Mouse (Mus musculus): Measurements from ENCODE around the gene Ttf1. TPM values are rescaled to one million over a fixed set of nuclear protein-coding genes. Genes with fewer than 3 reads are reported as not detected.

Gene Ttf1
- total and polyA plus RNA-seq, 2 experiments from 2014 or later, result 1.6 to 3.3 TPM

- ATAC-seq (ENCODE audit: insufficient read depth, low read depth), result no peak
- 66% methylated on average over 8 of the region's 8 CpGs for WGBS
- H3K4me2 ChIP-seq (ENCODE audit: low read depth, low read length), result no peak overlapping the region
Observed at GRCm38 (mm10) chr2:29035698-29036097, 24.4 kb upstream of the Ttf1 start.

GRCm38 (mm10) chr2:29039741-29040140 lies 20.3 kb upstream of the Ttf1 start:
- Histone ChIP-seq H3K9me3 (replicated peaks; ENCODE audit: control insufficient read depth, low read length) (no peaks in the 10 kb centered on the region), H3K27me3 (ENCODE audit: control insufficient read depth, insufficient read depth, low read length) (peaks cover 44% of the 10 kb centered on the region), H3K4me3 (ENCODE audit: low read depth, low read length) (no peak overlapping the region), H3K4me2 (ENCODE audit: low read depth, low read length) (no peak overlapping the region), H3K36me3 (replicated peaks; ENCODE audit: control insufficient read depth, insufficient read depth, low read length) (no peaks in the 10 kb centered on the region), H3K9ac (replicated peaks; ENCODE audit: low read depth, low read length) (no peak overlapping the region), H3K4me1 (ENCODE audit: control insufficient read depth, insufficient read depth) (no peaks in the 10 kb centered on the region), H3K27ac (ENCODE audit: low read depth) (no peak overlapping the region)
- TF ChIP-seq CTCF (IDR thresholded peaks at IDR 0.05; ENCODE audit: low read depth) (no peak), EP300 (IDR thresholded peaks at IDR 0.05; ENCODE audit: low read depth) (no peak)
- DNase-seq (ENCODE audit: low spot score), result no peak
- no peak for ATAC-seq (ENCODE audit: insufficient read depth, low read depth)
- WGBS, result 41% methylated on average over 5 of the region's 5 CpGs

More at GRCm38 (mm10) chr2:29035698-29036097, 24.4 kb upstream of the Ttf1 start:
- no peaks in the 10 kb centered on the region for H3K9me3 ChIP-seq (replicated peaks; ENCODE audit: control insufficient read depth, low read length)
- DNase-seq (ENCODE audit: low spot score), result no peak
- H3K27me3 ChIP-seq (ENCODE audit: control insufficient read depth, insufficient read depth, low read length), result peaks cover 32% of the 10 kb centered on the region
- H3K4me1 ChIP-seq (ENCODE audit: control insufficient read depth, insufficient read depth), result no peaks in the 10 kb centered on the region
- no peak overlapping the region for H3K4me3 ChIP-seq (ENCODE audit: low read depth, low read length)
- no peak overlapping the region for H3K9ac ChIP-seq (replicated peaks; ENCODE audit: low read depth, low read length)
- no peak overlapping the region for H3K27ac ChIP-seq (ENCODE audit: low read depth)
- H3K36me3 ChIP-seq (replicated peaks; ENCODE audit: control insufficient read depth, insufficient read depth, low read length), result no peaks in the 10 kb centered on the region
- TF ChIP-seq EP300 (IDR thresholded peaks at IDR 0.05; ENCODE audit: low read depth), result no peak
- TF ChIP-seq CTCF (IDR thresholded peaks at IDR 0.05; ENCODE audit: low read depth), result no peak

DNA sequence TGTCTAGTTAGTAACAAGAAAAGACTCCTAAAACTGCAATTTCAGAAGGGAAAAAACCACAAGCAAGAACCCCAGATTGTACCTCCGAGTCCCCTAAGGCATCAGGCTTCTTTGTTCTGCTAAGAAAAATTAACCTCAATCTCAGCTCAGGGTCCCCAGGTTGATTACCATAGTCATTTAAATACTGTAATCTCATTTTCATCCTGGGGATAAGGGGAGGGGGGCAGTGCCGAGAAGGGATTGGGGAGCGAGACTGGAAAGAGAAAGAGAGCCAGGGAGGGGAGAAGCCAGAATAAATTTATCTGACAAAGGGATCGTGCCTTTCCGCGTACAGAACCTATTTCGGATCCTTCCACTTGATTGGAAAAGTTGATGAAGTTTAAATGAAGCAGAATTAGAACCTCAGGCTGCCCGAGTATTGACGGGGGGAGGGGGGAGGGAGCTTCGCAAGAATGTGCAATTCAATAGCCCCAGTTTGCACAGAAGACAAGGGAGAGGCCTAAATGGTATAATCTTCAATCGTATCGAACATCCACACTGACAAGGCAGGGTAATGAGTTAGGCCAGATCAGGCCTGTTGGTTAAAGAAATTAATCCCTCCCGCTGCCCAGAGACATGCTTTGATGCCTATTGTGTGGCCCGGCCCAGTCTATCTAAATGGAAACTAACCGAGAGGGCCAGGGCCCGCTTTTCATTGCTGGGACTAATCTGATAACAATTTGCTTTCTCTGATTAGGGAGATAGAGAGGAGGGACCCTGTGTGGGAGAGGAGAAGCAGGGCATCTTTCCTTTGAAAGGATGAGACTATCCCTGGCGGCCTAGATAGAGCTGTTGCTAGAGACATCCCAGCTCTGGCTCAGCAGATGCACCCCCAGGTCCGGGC lies 19.2 kb upstream of the Ttf1 start:
- no peaks in the 10 kb centered on the region for H3K9me3 ChIP-seq (replicated peaks; ENCODE audit: control insufficient read depth, low read length)
- H3K4me2 ChIP-seq (ENCODE audit: low read depth, low read length), result no peak overlapping the region
- no peaks in the 10 kb centered on the region for H3K4me1 ChIP-seq (ENCODE audit: control insufficient read depth, insufficient read depth)
- no peaks in the 10 kb centered on the region for H3K36me3 ChIP-seq (replicated peaks; ENCODE audit: control insufficient read depth, insufficient read depth, low read length)
- H3K27me3 ChIP-seq (ENCODE audit: control insufficient read depth, insufficient read depth, low read length), result peaks cover 42% of the 10 kb centered on the region
- TF ChIP-seq CTCF (IDR thresholded peaks at IDR 0.05; ENCODE audit: low read depth), result no peak
- TF ChIP-seq EP300 (IDR thresholded peaks at IDR 0.05; ENCODE audit: low read depth), result no peak
- no peak overlapping the region for H3K4me3 ChIP-seq (ENCODE audit: low read depth, low read length)
- no peak overlapping the region for H3K27ac ChIP-seq (ENCODE audit: low read depth)
- 32% methylated on average over 18 of the region's 18 CpGs for WGBS
- DNase-seq (ENCODE audit: low spot score) (no peak), ATAC-seq (ENCODE audit: insufficient read depth, low read depth) (no peak)
- H3K9ac ChIP-seq (replicated peaks; ENCODE audit: low read depth, low read length), result no peak overlapping the region

DNA sequence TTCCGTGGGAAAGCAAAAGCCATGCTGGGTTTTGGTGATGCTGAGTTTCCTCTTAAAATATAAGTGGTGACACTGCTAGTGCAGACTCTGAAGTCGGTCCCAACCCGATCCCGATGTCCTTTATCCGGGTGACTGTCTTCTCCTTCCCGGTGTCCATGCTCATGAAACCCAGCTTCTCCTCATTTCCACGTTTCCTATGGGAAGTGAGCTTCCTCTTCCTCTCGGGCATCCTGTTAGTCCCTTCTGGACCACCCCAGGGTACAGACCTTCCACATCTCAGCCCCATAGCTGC lies 18.6 kb upstream of the Ttf1 start:
- Histone ChIP-seq H3K9ac (replicated peaks; ENCODE audit: low read depth, low read length) (no peak overlapping the region), H3K36me3 (replicated peaks; ENCODE audit: control insufficient read depth, insufficient read depth, low read length) (no peaks in the 10 kb centered on the region), H3K27me3 (ENCODE audit: control insufficient read depth, insufficient read depth, low read length) (peaks cover 42% of the 10 kb centered on the region), H3K9me3 (replicated peaks; ENCODE audit: control insufficient read depth, low read length) (no peaks in the 10 kb centered on the region), H3K27ac (ENCODE audit: low read depth) (no peak overlapping the region), H3K4me1 (ENCODE audit: control insufficient read depth, insufficient read depth) (no peaks in the 10 kb centered on the region), H3K4me3 (ENCODE audit: low read depth, low read length) (no peak overlapping the region), H3K4me2 (ENCODE audit: low read depth, low read length) (no peak overlapping the region)
- TF ChIP-seq CTCF (IDR thresholded peaks at IDR 0.05; ENCODE audit: low read depth), result no peak
- TF ChIP-seq EP300 (IDR thresholded peaks at IDR 0.05; ENCODE audit: low read depth), result no peak
- DNase-seq (ENCODE audit: low spot score), result no peak
- 45% methylated on average over 8 of the region's 8 CpGs for WGBS
- no peak for ATAC-seq (ENCODE audit: insufficient read depth, low read depth)

DNA sequence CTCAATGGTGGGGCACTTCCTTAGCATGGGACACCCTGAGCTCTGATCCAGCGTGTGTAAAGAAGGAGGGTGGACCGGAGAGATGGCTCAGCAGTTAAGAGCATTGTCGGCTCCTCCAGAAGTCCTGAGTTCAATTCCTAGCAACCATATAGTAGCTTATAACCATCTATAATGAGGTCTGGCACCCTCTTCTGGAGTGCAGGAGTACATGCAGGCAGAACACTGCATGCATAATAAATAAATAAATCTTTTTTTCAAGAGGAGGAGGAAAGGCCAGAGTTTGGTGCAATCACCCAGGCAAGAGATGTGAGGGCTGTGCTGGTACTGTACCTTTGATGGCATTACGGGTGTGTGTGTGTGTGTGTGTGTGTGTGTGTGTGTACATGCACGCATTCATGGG lies 17.9 kb upstream of the Ttf1 start:
- H3K27ac ChIP-seq (ENCODE audit: low read depth), result no peak overlapping the region
- no peaks in the 10 kb centered on the region for H3K36me3 ChIP-seq (replicated peaks; ENCODE audit: control insufficient read depth, insufficient read depth, low read length)
- no peak overlapping the region for H3K4me3 ChIP-seq (ENCODE audit: low read depth, low read length)
- 88% methylated on average over 5 of the region's 5 CpGs for WGBS
- no peaks in the 10 kb centered on the region for H3K4me1 ChIP-seq (ENCODE audit: control insufficient read depth, insufficient read depth)
- H3K4me2 ChIP-seq (ENCODE audit: low read depth, low read length), result no peak overlapping the region
- no peak for ATAC-seq (ENCODE audit: insufficient read depth, low read depth)
- no peak for TF ChIP-seq CTCF (IDR thresholded peaks at IDR 0.05; ENCODE audit: low read depth)
- TF ChIP-seq EP300 (IDR thresholded peaks at IDR 0.05; ENCODE audit: low read depth), result no peak
- H3K9me3 ChIP-seq (replicated peaks; ENCODE audit: control insufficient read depth, low read length), result no peaks in the 10 kb centered on the region
- H3K9ac ChIP-seq (replicated peaks; ENCODE audit: low read depth, low read length), result no peak overlapping the region
- DNase-seq (ENCODE audit: low spot score), result no peak
- peaks cover 42% of the 10 kb centered on the region for H3K27me3 ChIP-seq (ENCODE audit: control insufficient read depth, insufficient read depth, low read length)

DNA sequence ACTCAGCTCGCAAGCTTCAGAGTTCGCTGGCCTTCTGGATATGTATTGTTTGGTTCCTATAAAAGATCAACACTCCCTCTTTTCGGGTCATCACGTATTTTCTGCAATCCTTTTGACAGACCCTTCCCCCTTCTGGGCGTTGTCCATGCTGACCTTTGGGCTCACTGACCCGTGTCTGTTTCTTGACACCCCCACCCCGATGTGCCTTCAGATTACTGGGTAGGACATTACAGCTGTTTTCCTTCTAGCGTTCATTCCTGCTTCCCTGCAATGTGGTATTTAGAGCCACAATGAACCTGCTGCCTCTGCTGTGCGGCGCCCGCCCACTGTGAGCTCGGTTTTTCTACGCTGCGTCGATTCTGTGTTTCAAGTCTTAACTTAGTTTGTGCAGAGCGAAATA lies 13.9 kb upstream of the Ttf1 start:
- no peak overlapping the region for H3K4me2 ChIP-seq (ENCODE audit: low read depth, low read length)
- WGBS, result 66% methylated on average over 16 of the region's 16 CpGs
- H3K27me3 ChIP-seq (ENCODE audit: control insufficient read depth, insufficient read depth, low read length), result peaks cover 9% of the 10 kb centered on the region
- no peak overlapping the region for H3K9ac ChIP-seq (replicated peaks; ENCODE audit: low read depth, low read length)
- no peak overlapping the region for H3K27ac ChIP-seq (ENCODE audit: low read depth)
- H3K4me3 ChIP-seq (ENCODE audit: low read depth, low read length), result no peak overlapping the region
- no peak for TF ChIP-seq CTCF (IDR thresholded peaks at IDR 0.05; ENCODE audit: low read depth)
- DNase-seq (ENCODE audit: low spot score), result no peak
- H3K4me1 ChIP-seq (ENCODE audit: control insufficient read depth, insufficient read depth), result no peaks in the 10 kb centered on the region
- H3K36me3 ChIP-seq (replicated peaks; ENCODE audit: control insufficient read depth, insufficient read depth, low read length), result no peaks in the 10 kb centered on the region
- H3K9me3 ChIP-seq (replicated peaks; ENCODE audit: control insufficient read depth, low read length), result no peaks in the 10 kb centered on the region
- ATAC-seq (ENCODE audit: insufficient read depth, low read depth), result no peak

Data from heart, postnatal 0 days (tissue).